Mouse (Mus musculus) testis, adult 2 months (tissue): ENCODE data around the gene Ldb2.

Experiments used
- CTCF ChIP-seq: fragments of 200-500 bp; IDR thresholded peaks from 2 replicates; pipeline ENCODE4 v1.5.1; 2012; ENCODE audit warnings: low read depth, mild to moderate bottlenecking, inconsistent platforms, low read length, moderate library complexity; ENCODE audit not compliant: control insufficient read depth, insufficient read depth, insufficient replicate concordance
- POLR2A ChIP-seq: fragments of 200-500 bp; IDR thresholded peaks from 2 replicates; pipeline ENCODE4 v1.6.1; 2012; ENCODE audit warnings: low read depth, mild to moderate bottlenecking, inconsistent platforms, low read length, moderate library complexity; ENCODE audit not compliant: control insufficient read depth

DNA sequence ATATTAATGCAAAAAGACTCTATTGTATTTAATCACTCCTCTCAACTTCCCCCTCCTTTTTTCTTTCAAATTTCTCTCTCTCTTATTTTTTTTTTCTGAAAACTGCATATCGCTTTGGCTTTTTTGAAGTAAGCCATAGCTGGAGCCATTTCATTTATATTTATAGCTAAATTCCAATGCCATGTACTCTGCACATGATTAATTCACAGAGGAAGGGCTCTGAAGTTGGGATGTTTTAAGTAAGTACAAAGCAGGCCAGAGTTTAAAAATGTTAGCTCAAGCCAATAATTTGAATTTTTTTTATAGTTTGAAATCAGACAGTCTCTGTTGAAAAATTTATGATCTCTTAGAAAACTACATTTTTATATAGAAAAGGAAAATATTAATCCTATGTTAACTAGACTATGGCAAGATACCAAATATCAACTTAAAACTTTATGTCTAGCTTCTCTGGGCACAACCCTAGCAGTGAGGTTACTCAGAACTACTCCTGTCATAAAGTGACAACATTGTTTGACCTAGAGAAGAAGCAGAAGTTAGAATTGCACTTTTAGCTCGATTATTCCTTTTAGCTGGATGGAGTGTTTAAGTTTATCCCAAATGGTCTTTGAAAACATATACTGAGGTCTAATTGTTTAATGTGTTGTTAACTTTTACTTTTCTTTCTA lies 222.7 kb downstream of the Ldb2 start:
- TF ChIP-seq POLR2A (no peak), CTCF (no peak)
